8 mouse cellular contexts compared by ENCODE assay signal in genomic region chr15:102519211-102520141, GRCm38 (mm10). TPM values are rescaled to one million over a fixed set of nuclear protein-coding genes. Genes with fewer than 3 reads are reported as not detected.
DNase-seq lines count a peak whose midpoint lies in the region; ATAC-seq and TF ChIP-seq lines count a peak whose summit lies in the region.

No protein-coding gene starts in this region.

- no peak for ATAC-seq in limb, embryonic 14.5 days (ENCODE audit: low FRiP score, low read depth)
- ATAC-seq in stomach, embryonic 16.5 days (ENCODE audit: insufficient read depth, low FRiP score), result no peak

- peak overlapping the region; percentile 85 for H3K4me2 ChIP-seq in limb, embryonic 14.5 days (replicated peaks; ENCODE audit: low read depth, low read length, severe bottlenecking)
- H3K4me2 ChIP-seq in stomach, embryonic 16.5 days (ENCODE audit: low read depth, low read length), result peak overlapping the region; percentile 80

- no peak overlapping the region for H3K27ac ChIP-seq in thymus, adult 2 months (ENCODE audit: control insufficient read depth, insufficient read depth, low read length)
- H3K27ac ChIP-seq in limb, embryonic 14.5 days (replicated peaks; ENCODE audit: low read depth, low read length), result peak overlapping the region; percentile 99
- H3K27ac ChIP-seq in stomach, embryonic 16.5 days (ENCODE audit: low read length), result peak overlapping the region; percentile 98

- TF ChIP-seq CTCF in thymus, adult 2 months (IDR thresholded peaks at IDR 0.05; ENCODE audit: borderline replicate concordance, control insufficient read depth, extremely low read depth, insufficient read depth, low read length, poor library complexity), result no peak

- DNase-seq in cerebellum, adult 9-10 months, result peak; percentile 72
- no peak for DNase-seq in cerebellum, adult 11-12 months
- DNase-seq in thymus, adult 2 months, result no peak
- DNase-seq in thymus, postnatal 14 days, result no peak
- DNase-seq in limb, embryonic 14.5 days (ENCODE audit: low spot score), result no peak
- no peak for DNase-seq in frontal cortex, postnatal 25 days (ENCODE audit: low spot score in 2 of 2)
- no peak for DNase-seq in left cerebral cortex, postnatal 4 days

- peaks cover 15% of the 10 kb centered on the region for H3K4me1 ChIP-seq in thymus, adult 2 months (replicated peaks; ENCODE audit: control insufficient read depth, insufficient read depth, low read length)
- H3K4me1 ChIP-seq in limb, embryonic 14.5 days (ENCODE audit: control insufficient read depth, insufficient read depth, low read length), result peaks cover 20% of the 10 kb centered on the region
- peaks cover 28% of the 10 kb centered on the region for H3K4me1 ChIP-seq in stomach, embryonic 16.5 days (ENCODE audit: control insufficient read depth, insufficient read depth, low read length)

- H3K27me3 ChIP-seq in thymus, adult 2 months (ENCODE audit: control insufficient read depth, insufficient read depth, low read length), result no peaks in the 10 kb centered on the region
- H3K27me3 ChIP-seq in limb, embryonic 14.5 days (ENCODE audit: control insufficient read depth, insufficient read depth, low read length), result no peaks in the 10 kb centered on the region
- H3K27me3 ChIP-seq in stomach, embryonic 16.5 days (ENCODE audit: control insufficient read depth, insufficient read depth, low read length), result no peaks in the 10 kb centered on the region

- H3K9ac ChIP-seq in limb, embryonic 14.5 days (ENCODE audit: low read depth, low read length, severe bottlenecking), result peak overlapping the region; percentile 69
- H3K9ac ChIP-seq in stomach, embryonic 16.5 days (ENCODE audit: low read length), result peak overlapping the region; percentile 79

- intact Hi-C loops in left cerebral cortex, postnatal 4 days (cut with DNase I), result no loop called here

- 19% methylated on average over 17 of the region's 17 CpGs for WGBS in thymus, adult 2 months
- 60% methylated on average over 16 of the region's 17 CpGs for WGBS in limb, embryonic 14.5 days
- WGBS in stomach, embryonic 16.5 days, result 50% methylated on average over 17 of the region's 17 CpGs

- H3K36me3 ChIP-seq in thymus, adult 2 months (ENCODE audit: control insufficient read depth, insufficient read depth, low read length), result peaks cover 3% of the 10 kb centered on the region; the same call in 1 of the 2 replicates
- H3K36me3 ChIP-seq in limb, embryonic 14.5 days (ENCODE audit: control insufficient read depth, insufficient read depth, low read length), result peaks cover 26% of the 10 kb centered on the region
- peaks cover 8% of the 10 kb centered on the region; the same call in 1 of the 2 replicates for H3K36me3 ChIP-seq in stomach, embryonic 16.5 days (ENCODE audit: control insufficient read depth, insufficient read depth, low read length)

- H3K9me3 ChIP-seq in limb, embryonic 14.5 days (ENCODE audit: control insufficient read depth, low read length), result no peaks in the 10 kb centered on the region
- no peaks in the 10 kb centered on the region for H3K9me3 ChIP-seq in stomach, embryonic 16.5 days (replicated peaks; ENCODE audit: control insufficient read depth, low read length)

- no peak for TF ChIP-seq POLR2A in thymus, adult 2 months (IDR thresholded peaks at IDR 0.05; ENCODE audit: control insufficient read depth, extremely low read depth, insufficient read depth, low read length, poor library complexity)
- TF ChIP-seq POLR2A in limb, embryonic 14.5 days (IDR thresholded peaks at IDR 0.05; ENCODE audit: borderline replicate concordance, extremely low read depth, insufficient read depth, insufficient read length), result no peak

- peak overlapping the region; percentile 52 for H3K4me3 ChIP-seq in thymus, adult 2 months (ENCODE audit: control insufficient read depth, insufficient read depth, low read length)
- peak overlapping the region; percentile 69 for H3K4me3 ChIP-seq in limb, embryonic 14.5 days (replicated peaks; ENCODE audit: low read length)
- H3K4me3 ChIP-seq in stomach, embryonic 16.5 days (replicated peaks; ENCODE audit: low read length), result peak overlapping the region; percentile 57

RNA-seq across cellular contexts. Expression of gene Tarbp2, which starts 1.5 kb away (rescaled TPM):
- 133 and 166 TPM in 2 replicates for polyA plus RNA-seq in thymus, adult 2 months (2012; rRNA removed)
- 132 and 150 TPM in 2 replicates for polyA plus RNA-seq in limb, embryonic 14.5 days (2012; rRNA removed)
- 78.1 and 86.6 TPM in 2 replicates for polyA plus RNA-seq in limb, embryonic 14.5 days (2014; fragmentation: Nextera tagmentation; extraction: Ambion mirVana)
- 84.0 and 87.0 TPM in 2 replicates for polyA plus RNA-seq in stomach, embryonic 16.5 days (2015; fragmentation: Nextera tagmentation; extraction: Ambion mirVana)
- 10 to 100 TPM; 71.4 to 72.0 TPM for total RNA-seq in left cerebral cortex, postnatal 4 days (2021)

RNA-seq across cellular contexts. Expression of gene Map3k12, which starts 2.6 kb away (rescaled TPM):
- 11.3 and 12.7 TPM in 2 replicates for polyA plus RNA-seq in thymus, adult 2 months (2012; rRNA removed)
- polyA plus RNA-seq in limb, embryonic 14.5 days (2012; rRNA removed), result 36.3 and 38.3 TPM in 2 replicates
- polyA plus RNA-seq in limb, embryonic 14.5 days (2014; fragmentation: Nextera tagmentation; extraction: Ambion mirVana), result 15.8 and 18.7 TPM in 2 replicates
- 14.3 and 15.1 TPM in 2 replicates for polyA plus RNA-seq in stomach, embryonic 16.5 days (2015; fragmentation: Nextera tagmentation; extraction: Ambion mirVana)
- 10 to 100 TPM; 90.1 to 93.0 TPM for total RNA-seq in left cerebral cortex, postnatal 4 days (2021)

RNA-seq across cellular contexts. Expression of gene Npff, which starts 5.3 kb away (rescaled TPM):
- polyA plus RNA-seq in thymus, adult 2 months (2012; rRNA removed), result 10.8 and 11.7 TPM in 2 replicates
- 13.7 and 14.4 TPM in 2 replicates for polyA plus RNA-seq in limb, embryonic 14.5 days (2012; rRNA removed)
- polyA plus RNA-seq in limb, embryonic 14.5 days (2014; fragmentation: Nextera tagmentation; extraction: Ambion mirVana), result 2.5 and 2.8 TPM in 2 replicates
- polyA plus RNA-seq in stomach, embryonic 16.5 days (2015; fragmentation: Nextera tagmentation; extraction: Ambion mirVana), result 2.0 and 3.6 TPM in 2 replicates
- total RNA-seq in left cerebral cortex, postnatal 4 days (2021), result 1 to 10 TPM; 3.9 to 5.0 TPM

RNA-seq across cellular contexts. Expression of gene Gm10337, which starts 16.0 kb away (rescaled TPM):
- polyA plus RNA-seq in thymus, adult 2 months (2012; rRNA removed), result not detected in 2 replicates
- not detected in 2 replicates for polyA plus RNA-seq in limb, embryonic 14.5 days (2012; rRNA removed)
- polyA plus RNA-seq in limb, embryonic 14.5 days (2014; fragmentation: Nextera tagmentation; extraction: Ambion mirVana), result not detected in 2 replicates
- polyA plus RNA-seq in stomach, embryonic 16.5 days (2015; fragmentation: Nextera tagmentation; extraction: Ambion mirVana), result not detected in 2 replicates
- total RNA-seq in left cerebral cortex, postnatal 4 days (2021), result not detected

RNA-seq across cellular contexts. Expression of gene Pcbp2, which starts 49.1 kb away (rescaled TPM):
- polyA plus RNA-seq in thymus, adult 2 months (2012; rRNA removed), result 846 and 935 TPM in 2 replicates
- 814 and 942 TPM in 2 replicates for polyA plus RNA-seq in limb, embryonic 14.5 days (2012; rRNA removed)
- 324 and 328 TPM in 2 replicates for polyA plus RNA-seq in limb, embryonic 14.5 days (2014; fragmentation: Nextera tagmentation; extraction: Ambion mirVana)
- polyA plus RNA-seq in stomach, embryonic 16.5 days (2015; fragmentation: Nextera tagmentation; extraction: Ambion mirVana), result 166 TPM in 2 replicates
- 100 to 1,000 TPM; 546 to 548 TPM for total RNA-seq in left cerebral cortex, postnatal 4 days (2021)
